Mouse (Mus musculus): ENCODE results near the gene Ccl22. TPM values are rescaled to one million over a fixed set of nuclear protein-coding genes. Genes with fewer than 3 reads are reported as not detected.

The Ccl22 gene
- total RNA-seq, 4 experiments from 2014 or later, result not detected

GRCm38 (mm10) chr8:94778895-94779533, 33.6 kb downstream of the Ccl22 start:
- no peak for DNase-seq (ENCODE audit: low spot score)

- no peak for DNase-seq (ENCODE audit: low spot score)
Observed at GRCm38 (mm10) chr8:94779534-94780294, 34.3 kb downstream of the Ccl22 start.

- no peak for DNase-seq (ENCODE audit: low spot score)
Observed at GRCm38 (mm10) chr8:94780491-94781154, 35.2 kb downstream of the Ccl22 start.

- no peak for DNase-seq (ENCODE audit: low spot score)
Observed at GRCm38 (mm10) chr8:94781155-94781837, 35.9 kb downstream of the Ccl22 start.

GRCm38 (mm10) chr8:94781838-94782235, 36.4 kb downstream of the Ccl22 start:
- no peak for DNase-seq (ENCODE audit: low spot score)

- DNase-seq (ENCODE audit: low spot score), result no peak
Observed at GRCm38 (mm10) chr8:94783890-94784289, 38.5 kb downstream of the Ccl22 start.

GRCm38 (mm10) chr8:94785247-94785985, 40.0 kb downstream of the Ccl22 start:
- DNase-seq (ENCODE audit: low spot score), result peak; percentile 57

- no peak for DNase-seq (ENCODE audit: low spot score)
Observed at GRCm38 (mm10) chr8:94785995-94786595, 40.7 kb downstream of the Ccl22 start.

GRCm38 (mm10) chr8:94787524-94788501, 42.4 kb downstream of the Ccl22 start:
- DNase-seq (ENCODE audit: low spot score), result peak; percentile 57

GRCm38 (mm10) chr8:94789256-94789955, 44.0 kb downstream of the Ccl22 start:
- no peak for DNase-seq (ENCODE audit: low spot score)

GRCm38 (mm10) chr8:94794368-94794767, 49.0 kb downstream of the Ccl22 start:
- no peak for DNase-seq (ENCODE audit: low spot score)

GRCm38 (mm10) chr8:94794782-94795181, 49.4 kb downstream of the Ccl22 start:
- no peak for DNase-seq (ENCODE audit: low spot score)

- no peak for DNase-seq (ENCODE audit: low spot score)
Observed at GRCm38 (mm10) chr8:94800278-94800968, 55.0 kb downstream of the Ccl22 start.

Other genes with a start within 250 kb of the Ccl22 start
- gene Cpne2, start 212.6 kb upstream of the Ccl22 start, total RNA-seq (2022), result 1 to 10 TPM; 3.7 to 5.0 (median 4.5) TPM
- gene Rspry1, start 143.7 kb upstream of the Ccl22 start, total RNA-seq (2022), result 10 to 100 TPM in 1 of 4 experiments, 1 to 10 TPM in 3; 8.9 to 10.5 (median 9.5) TPM
- gene Fam192a, start 143.6 kb upstream of the Ccl22 start, total RNA-seq (2022), result 10 to 100 TPM; 19.1 to 25.6 (median 19.5) TPM
- gene Arl2bp, start 79.0 kb upstream of the Ccl22 start, total RNA-seq (2022), result 100 to 1,000 TPM in 2 of 4 experiments, 10 to 100 TPM in 2; 83.0 to 101 (median 92.4) TPM
- under 1 TPM in 2 of 4 experiments, not detected in 2; 0.63 to 0.69 TPM for gene Pllp, start 49.3 kb upstream of the Ccl22 start, total RNA-seq (2022)
- 1 to 10 TPM; 5.7 to 8.2 (median 7.2) TPM for gene Cx3cl1, start 26.4 kb downstream of the Ccl22 start, total RNA-seq (2022)
- not detected for gene Ccl17, start 64.9 kb downstream of the Ccl22 start, total RNA-seq (2022)
- 100 to 1,000 TPM; 675 to 794 (median 735) TPM for gene Coq9, start 92.7 kb downstream of the Ccl22 start, total RNA-seq (2022)
- gene Ciapin1, start 92.8 kb downstream of the Ccl22 start, total RNA-seq (2022), result 10 to 100 TPM; 72.2 to 85.6 (median 78.5) TPM
- gene Polr2c, start 111.9 kb downstream of the Ccl22 start, total RNA-seq (2022), result 10 to 100 TPM; 65.4 to 71.4 (median 68.7) TPM
- gene Dok4, start 130.7 kb downstream of the Ccl22 start, total RNA-seq (2022), result 10 to 100 TPM in 3 of 4 experiments, 1 to 10 TPM in 1; 9.2 to 15.2 (median 14.8) TPM
- gene Ccdc102a, start 172.5 kb downstream of the Ccl22 start, total RNA-seq (2022), result 1 to 10 TPM; 3.0 to 5.7 (median 4.4) TPM
- under 1 TPM in 1 of 4 experiments, not detected in 3; 0.57 TPM for gene Adgrg5, start 178.1 kb downstream of the Ccl22 start, total RNA-seq (2022)
- gene Adgrg1, start 229.2 kb downstream of the Ccl22 start, total RNA-seq (2022), result 10 to 100 TPM; 41.3 to 63.6 (median 51.8) TPM

Data from heart, adult 8-10 months (tissue).